Mouse (Mus musculus): ENCODE measurements around the gene Zfp628. TPM values are rescaled to one million over a fixed set of nuclear protein-coding genes. Genes with fewer than 3 reads are reported as not detected.

Gene Zfp628
- total and polyA plus RNA-seq, 3 experiments = 2.5 to 17.6 TPM; not detected in 1

DNA sequence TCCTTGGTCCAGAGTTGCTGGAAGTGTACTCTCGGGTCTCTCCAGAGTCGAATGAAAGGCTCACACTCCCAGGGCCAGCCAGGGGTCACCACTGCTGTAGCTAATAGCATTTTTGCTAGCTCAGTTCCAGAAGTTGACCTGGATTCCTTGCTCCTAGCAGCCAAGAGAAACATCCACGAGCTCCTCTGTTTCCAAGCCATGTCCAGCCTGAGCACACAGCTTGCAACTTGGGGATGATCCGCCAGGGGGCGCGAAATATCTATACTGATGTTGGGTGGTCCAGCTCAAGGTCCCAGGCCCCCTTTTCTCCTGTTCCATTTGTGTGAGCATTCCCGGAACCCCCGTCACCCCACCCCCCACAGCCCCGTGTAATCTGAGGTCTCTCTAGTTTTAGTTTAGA is 3.5 kb upstream of the Zfp628 start:
- Histone ChIP-seq H3K79me2 (ENCODE audit: control insufficient read depth, insufficient read depth, low read length, poor library complexity) (peaks cover 4% of the 10 kb centered on the region), H3K27ac (ENCODE audit: control insufficient read depth, low read depth, low read length) (no peak overlapping the region), H3K9me3 (replicated peaks; ENCODE audit: insufficient read depth, low read length) (no peaks in the 10 kb centered on the region), H3K4me3 (ENCODE audit: control insufficient read depth in 1 of 2, insufficient read depth in 1 of 2, low read depth in 2 of 2, low read length in 2 of 2) (no peak overlapping the region), H3K27me3 (ENCODE audit: control insufficient read depth in 1 of 2, insufficient read depth in 2 of 2, low read length in 2 of 2) (peaks cover 0 to 7% of the 10 kb centered on the region in 2 experiments), H3K4me1 (ENCODE audit: control insufficient read depth in 1 of 2, insufficient read depth in 2 of 2, low read length in 2 of 2) (0 out of 4 replicates have a peak, but pooled peaks cover 0 to 5% of the 10 kb centered on the region in 2 experiments), H3K9ac (ENCODE audit: control insufficient read depth, low read depth, low read length, poor library complexity, severe bottlenecking) (no peak overlapping the region), H3K36me3 (ENCODE audit: control insufficient read depth in 1 of 2, insufficient read depth in 2 of 2, low read length in 2 of 2) (peaks cover 0 to 4% of the 10 kb centered on the region in 2 experiments; a peak in 2 of 4 replicates)
- DNase-seq (ENCODE audit: low read depth, low spot score) = peak; percentile 36
- TF ChIP-seq SIN3A (IDR thresholded peaks at IDR 0.05; ENCODE audit: low read length) (no peak), HCFC1 (IDR thresholded peaks at IDR 0.05; ENCODE audit: low read depth, low read length) (no peak), POLR2AphosphoS5 (IDR thresholded peaks at IDR 0.05; ENCODE audit: borderline replicate concordance, low read depth, low read length) (no peak), SMC3 (IDR thresholded peaks at IDR 0.05; ENCODE audit: low read depth, low read length) (0 out of 2 replicates have a peak, but pooled peaks have one; percentile 3), UBTF (IDR thresholded peaks at IDR 0.05; ENCODE audit: borderline replicate concordance, insufficient read depth, low read depth, low read length) (no peak), MXI1 (IDR thresholded peaks at IDR 0.05; ENCODE audit: low read depth, low read length) (no peak), NRF1 (IDR thresholded peaks at IDR 0.05; ENCODE audit: insufficient read depth, low read depth, low read length, poor library complexity, severe bottlenecking) (no peak), MYC (IDR thresholded peaks at IDR 0.05; ENCODE audit: low read depth, low read length) (no peak), CTCF (IDR thresholded peaks at IDR 0.05 in 2 of 3, conservative IDR thresholded peaks at IDR 0.05 in 1 of 3; ENCODE audit: control insufficient read depth in 1 of 3, insufficient read depth in 1 of 3, low read depth in 2 of 3, low read length in 3 of 3, poor library complexity in 1 of 3, severe bottlenecking in 1 of 3) (peak; percentile 39 to 55 (median 42)), ZKSCAN1 (IDR thresholded peaks at IDR 0.05; ENCODE audit: low read depth, low read length) (no peak), MAFK (IDR thresholded peaks at IDR 0.05; ENCODE audit: borderline replicate concordance, low read depth, low read length) (no peak), MYB (IDR thresholded peaks at IDR 0.05; ENCODE audit: low read depth, low read length) (no peak)

DNA sequence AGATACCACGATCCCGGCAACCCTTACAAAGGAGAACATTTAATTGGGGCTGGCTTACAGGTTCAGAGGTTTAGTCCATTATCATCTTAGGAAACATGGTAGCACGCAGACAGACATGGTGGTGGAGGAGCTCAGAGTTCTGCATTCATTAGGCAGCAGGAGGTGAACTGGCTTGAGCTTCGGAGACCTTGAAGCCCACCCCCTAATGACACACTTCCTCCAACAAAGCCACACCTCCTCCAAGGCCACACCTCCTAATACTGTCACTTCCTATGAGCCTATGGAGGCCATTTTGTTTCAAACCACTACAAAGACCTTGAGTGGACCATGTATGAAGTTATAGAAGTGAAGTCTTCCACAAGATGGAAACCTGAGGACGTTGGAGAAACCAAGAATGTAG is 2.8 kb upstream of the Zfp628 start:
- TF ChIP-seq NELFE (IDR thresholded peaks at IDR 0.05; ENCODE audit: low read depth, low read length) (no peak), GATA1 (IDR thresholded peaks at IDR 0.05; ENCODE audit: low read depth, low read length) (no peak), ZC3H11A (IDR thresholded peaks at IDR 0.05; ENCODE audit: low read depth, low read length) (no peak), UBTF (IDR thresholded peaks at IDR 0.05; ENCODE audit: borderline replicate concordance, insufficient read depth, low read depth, low read length) (no peak), JUND (IDR thresholded peaks at IDR 0.05; ENCODE audit: low read depth, low read length) (no peak), POLR2AphosphoS5 (IDR thresholded peaks at IDR 0.05; ENCODE audit: borderline replicate concordance, low read depth, low read length) (no peak), CTCF (IDR thresholded peaks at IDR 0.05 in 2 of 3, conservative IDR thresholded peaks at IDR 0.05 in 1 of 3; ENCODE audit: control insufficient read depth in 1 of 3, insufficient read depth in 1 of 3, low read depth in 2 of 3, low read length in 3 of 3, poor library complexity in 1 of 3, severe bottlenecking in 1 of 3) (no peak), MAZ (IDR thresholded peaks at IDR 0.05; ENCODE audit: low read depth, low read length) (no peak), SIN3A (IDR thresholded peaks at IDR 0.05; ENCODE audit: low read length) (no peak), KAT2A (conservative IDR thresholded peaks at IDR 0.05; ENCODE audit: low read depth, low read length) (no peak)
- H3K79me2 ChIP-seq (ENCODE audit: control insufficient read depth, insufficient read depth, low read length, poor library complexity) = peaks cover 6% of the 10 kb centered on the region
- peak; percentile 39 for DNase-seq (ENCODE audit: low read depth, low spot score)
- H3K4me1 ChIP-seq (ENCODE audit: control insufficient read depth in 1 of 2, insufficient read depth in 2 of 2, low read length in 2 of 2) = 0 out of 4 replicates have a peak, but pooled peaks cover 0 to 5% of the 10 kb centered on the region in 2 experiments
- H3K36me3 ChIP-seq (ENCODE audit: control insufficient read depth in 1 of 2, insufficient read depth in 2 of 2, low read length in 2 of 2) = peaks cover 0 to 4% of the 10 kb centered on the region in 2 experiments; a peak in 2 of 4 replicates
- no peaks in the 10 kb centered on the region for H3K9me3 ChIP-seq (replicated peaks; ENCODE audit: insufficient read depth, low read length)
- H3K27me3 ChIP-seq (ENCODE audit: control insufficient read depth in 1 of 2, insufficient read depth in 2 of 2, low read length in 2 of 2) = peaks cover 0 to 7% of the 10 kb centered on the region in 2 experiments; a peak in 2 of 4 replicates
- no peak overlapping the region for H3K4me3 ChIP-seq (ENCODE audit: control insufficient read depth in 1 of 2, insufficient read depth in 1 of 2, low read depth in 2 of 2, low read length in 2 of 2)
- H3K27ac ChIP-seq (ENCODE audit: control insufficient read depth, low read depth, low read length) = no peak overlapping the region
- no peak overlapping the region for H3K9ac ChIP-seq (ENCODE audit: control insufficient read depth, low read depth, low read length, poor library complexity, severe bottlenecking)

Measured in MEL (cell line).